Mouse (Mus musculus): ENCODE results near the gene Golga3.

Gene Golga3

DNA sequence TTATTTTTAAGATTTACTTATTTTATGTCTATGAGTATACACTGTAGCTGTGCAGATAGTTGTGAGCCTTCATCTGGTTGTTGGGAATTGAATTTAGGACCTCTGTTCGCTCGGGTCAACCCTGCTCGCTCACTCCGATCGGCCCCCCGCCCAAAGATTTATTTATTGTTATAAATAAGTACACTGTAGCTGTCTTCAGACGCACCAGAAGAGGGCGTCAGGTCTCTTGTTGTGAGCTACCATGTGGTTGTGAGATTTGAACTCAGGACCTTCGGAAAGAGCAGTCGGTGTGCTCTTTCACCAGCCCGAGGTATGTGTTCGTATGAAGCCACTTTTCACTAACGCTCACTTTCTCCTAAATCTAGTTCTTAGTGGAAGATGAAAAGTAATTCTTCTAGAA is 55.1 kb downstream of the Golga3 start:
- peak; percentile 72 for DNase-seq (ENCODE audit: low read depth, low spot score)

DNA sequence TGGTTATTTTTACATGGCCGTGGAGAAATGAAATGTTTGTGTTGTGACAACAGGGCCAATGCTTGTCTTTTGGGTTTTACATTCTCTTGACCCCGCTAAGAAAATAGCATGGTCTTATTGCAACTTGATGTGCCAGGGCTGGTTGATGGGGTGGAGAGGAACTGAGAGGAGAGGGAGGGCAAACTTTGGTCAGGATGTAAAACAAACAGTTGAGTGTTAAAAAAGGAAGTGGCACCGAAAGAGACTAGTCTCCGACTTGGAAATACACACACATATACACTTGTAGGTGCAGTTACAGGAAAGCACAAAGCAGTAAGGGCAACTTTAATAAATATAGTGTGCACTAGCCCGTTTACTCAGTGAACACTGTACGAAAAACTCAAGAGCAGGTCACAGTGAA is 55.8 kb downstream of the Golga3 start:
- no peak for DNase-seq (ENCODE audit: low read depth, low spot score)

DNA sequence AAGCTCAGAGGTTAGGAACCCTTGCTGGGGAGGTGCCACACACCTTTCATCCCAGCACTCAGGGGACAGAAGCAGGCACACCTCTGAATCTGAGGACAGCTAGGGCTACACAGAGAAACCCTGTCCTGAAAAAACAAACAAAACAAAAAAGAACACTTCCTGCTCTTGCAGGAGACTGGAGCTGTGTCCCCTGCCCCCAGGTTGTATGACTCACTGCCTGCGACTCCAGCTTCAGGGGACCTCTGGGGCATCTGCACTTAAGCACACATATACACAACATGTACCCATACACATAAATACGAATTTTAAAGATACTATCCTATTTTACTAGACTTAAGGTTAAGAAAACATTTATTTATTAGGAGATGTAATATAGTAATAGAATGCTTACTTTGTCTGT is 67.6 kb downstream of the Golga3 start:
- no peak for DNase-seq (ENCODE audit: low read depth, low spot score)

DNA sequence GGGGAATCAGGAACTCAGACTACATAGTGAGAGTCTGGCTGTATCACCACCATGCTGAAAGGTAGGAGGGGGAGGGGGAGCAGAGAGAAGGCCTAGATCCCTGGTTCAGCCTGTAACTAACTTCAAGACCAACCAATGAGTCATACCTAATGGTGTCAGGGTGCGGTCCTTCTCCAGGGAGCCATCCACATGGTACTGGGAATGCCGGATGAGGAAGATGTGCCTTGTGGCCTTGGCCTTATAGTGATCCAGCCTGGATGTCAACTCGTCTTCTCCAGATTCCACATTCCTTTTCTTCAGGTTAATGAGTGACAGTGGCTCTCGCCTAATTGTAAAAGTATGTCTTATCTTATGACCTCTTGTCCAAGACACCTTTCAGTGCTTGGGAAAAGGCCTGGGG is 90.4 kb downstream of the Golga3 start:
- DNase-seq (ENCODE audit: low read depth, low spot score) = peak; percentile 53

DNA sequence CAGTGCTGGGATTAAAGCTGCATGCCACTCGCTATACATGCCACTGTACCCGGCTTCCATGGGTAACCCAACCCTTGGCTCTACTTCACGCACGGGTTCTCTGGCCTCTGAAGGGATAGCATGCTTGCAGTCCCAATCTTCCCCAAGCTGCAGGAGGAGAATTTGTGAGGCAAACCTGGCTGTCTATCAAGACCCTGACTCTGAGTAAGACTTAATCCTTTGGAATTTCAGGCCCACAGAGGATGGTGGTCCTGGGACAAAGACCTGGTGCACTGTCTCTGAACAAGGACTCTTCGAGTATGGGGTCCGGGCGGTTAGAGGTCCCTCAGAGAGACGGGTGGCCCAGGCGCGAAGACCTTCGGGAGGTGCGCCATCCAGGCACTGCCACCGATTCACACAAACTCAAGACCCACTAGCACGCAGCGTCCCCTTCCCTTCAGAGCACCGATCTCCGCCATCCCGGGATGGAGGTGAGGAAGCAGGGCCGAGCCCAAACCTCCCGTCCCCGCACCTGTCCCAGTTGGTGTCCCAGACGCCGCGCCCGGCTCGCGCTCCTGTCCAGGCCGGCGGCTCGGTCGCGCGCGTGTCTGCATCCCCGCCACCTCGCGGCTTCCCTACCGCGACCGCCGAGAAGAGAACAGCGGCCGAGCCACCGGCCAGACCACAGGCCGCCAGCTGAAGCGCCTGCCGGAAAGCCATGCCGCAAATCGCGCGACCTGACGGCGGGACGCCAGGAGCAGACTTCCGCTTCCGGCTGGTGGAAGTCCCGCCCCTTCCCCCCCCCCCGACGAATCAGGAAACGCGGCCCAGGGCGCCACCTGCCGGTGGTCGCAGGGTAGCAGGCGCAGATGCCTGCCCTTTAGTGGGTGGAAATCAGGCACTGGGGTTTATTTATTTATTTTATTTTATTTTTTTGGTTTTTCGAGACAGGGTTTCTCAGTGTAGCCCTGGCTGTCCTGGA is 92.9 kb downstream of the Golga3 start, which contains the start of gene Pgam5:
Pgam5 (minus strand) TSS at position 773 of the 961 bp plus-strand sequence.
- peak; percentile 91 for DNase-seq (ENCODE audit: low read depth, low spot score)

DNA sequence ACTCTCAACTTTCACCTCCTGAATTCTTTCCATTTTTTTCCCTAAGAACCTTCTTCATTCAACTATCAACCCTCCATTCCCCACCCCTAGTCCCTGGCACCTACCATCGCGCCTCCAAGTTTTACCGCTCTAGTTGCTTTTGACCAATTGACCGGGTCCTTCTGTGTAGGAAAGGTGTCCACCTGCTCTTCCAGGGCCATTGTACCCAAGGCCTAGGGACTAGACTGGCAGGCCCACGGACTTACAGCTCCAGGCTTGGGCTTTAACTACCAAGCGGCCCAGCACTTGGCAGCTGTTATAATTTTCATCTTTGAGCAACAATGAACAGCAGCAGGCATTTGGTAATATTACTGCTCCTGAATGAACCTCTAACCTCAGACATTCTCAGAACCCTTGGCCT is 93.7 kb downstream of the Golga3 start:
- no peak for DNase-seq (ENCODE audit: low read depth, low spot score)

DNA sequence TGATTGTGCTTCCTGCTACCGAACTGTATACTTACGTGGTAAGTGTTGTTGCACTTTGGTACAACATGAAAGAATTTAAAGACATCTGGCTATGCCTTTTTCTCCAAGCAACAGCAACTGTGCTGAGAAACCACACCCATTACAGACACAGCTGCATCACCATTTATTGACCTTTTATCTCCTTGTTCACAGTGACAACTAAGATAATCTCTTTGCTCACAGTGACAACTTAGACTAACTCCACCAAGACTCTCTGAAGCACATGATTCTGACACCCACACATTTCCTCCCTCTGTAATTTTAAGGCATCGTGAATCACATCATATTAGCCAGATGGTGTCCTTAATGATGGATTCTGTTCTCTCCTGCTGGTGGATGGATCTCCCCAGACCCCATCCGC is 97.6 kb downstream of the Golga3 start:
- DNase-seq (ENCODE audit: low read depth, low spot score) = no peak

DNA sequence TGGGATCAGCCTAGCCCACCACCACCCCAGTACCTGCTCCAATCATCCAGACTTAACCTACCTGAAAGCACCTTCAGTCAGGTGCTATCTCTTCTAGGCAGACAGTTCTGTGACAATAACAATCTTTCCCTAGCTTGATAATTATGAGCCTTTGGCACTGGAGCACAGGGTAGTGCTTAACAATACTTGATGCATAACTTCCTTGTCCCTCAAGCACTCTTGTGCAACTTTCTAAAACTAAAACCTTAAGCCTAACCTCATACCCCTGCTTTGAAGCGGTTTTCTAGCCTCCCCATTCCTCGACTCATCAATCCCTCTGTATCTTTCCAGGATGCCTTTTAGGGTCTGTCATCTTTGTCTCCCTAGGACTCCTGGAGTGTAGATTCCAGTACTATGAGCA is 98.3 kb downstream of the Golga3 start:
- DNase-seq (ENCODE audit: low read depth, low spot score) = no peak

Data from R1 (cell line).